Mouse (Mus musculus): ENCODE measurements at regions not wholly inside any gene's neighbourhood (a gene's known extent, or its start where the extent isn't known, plus 50 kb on each side); places are given as distances from the start of the nearest gene placed in this dataset.
"Not testable (repeated sequence)": the region's sequence is repeated elsewhere in the genome, so short reads cannot be mapped to it uniquely, and the experiment has no call there.

DNA sequence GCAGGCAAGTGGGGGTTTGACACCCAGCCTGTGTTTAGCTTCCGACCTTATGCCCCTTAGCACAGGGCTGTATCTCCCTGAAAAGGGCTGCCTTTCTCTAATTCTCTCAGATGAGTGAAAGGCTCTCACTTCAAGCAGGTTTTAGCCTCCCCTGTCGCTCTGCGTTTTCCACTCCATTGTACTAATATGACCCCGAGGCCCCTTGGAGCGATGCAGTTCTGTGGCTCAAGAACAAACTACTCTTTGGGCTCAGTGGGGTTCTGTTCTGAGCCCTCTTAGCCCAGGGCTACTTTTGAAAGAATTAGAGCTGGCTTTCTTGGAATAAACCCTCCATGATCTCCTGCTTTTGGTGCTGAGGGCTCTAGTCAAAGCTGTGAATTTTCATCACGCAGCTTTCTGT, 53.4 kb upstream of the Castor2 start:
- Histone ChIP-seq H3K9ac (no peak overlapping the region), H3K36me3 (no peaks in the 10 kb centered on the region), H3K4me3 (no peak overlapping the region), H3K4me2 (replicated peaks) (no peak overlapping the region), H3K9me3 (replicated peaks) (peaks cover 6% of the 10 kb centered on the region; the same call in 1 of the 2 replicates), H3K4me1 (peaks cover 4% of the 10 kb centered on the region; the same call in 1 of the 2 replicates), H3K27ac (no peak overlapping the region), H3K27me3 (peaks cover 10% of the 10 kb centered on the region; the same call in 1 of the 2 replicates)
- 43% methylated on average over 6 of the region's 6 CpGs for WGBS
- ATAC-seq (ENCODE audit: low FRiP score): no peak

DNA sequence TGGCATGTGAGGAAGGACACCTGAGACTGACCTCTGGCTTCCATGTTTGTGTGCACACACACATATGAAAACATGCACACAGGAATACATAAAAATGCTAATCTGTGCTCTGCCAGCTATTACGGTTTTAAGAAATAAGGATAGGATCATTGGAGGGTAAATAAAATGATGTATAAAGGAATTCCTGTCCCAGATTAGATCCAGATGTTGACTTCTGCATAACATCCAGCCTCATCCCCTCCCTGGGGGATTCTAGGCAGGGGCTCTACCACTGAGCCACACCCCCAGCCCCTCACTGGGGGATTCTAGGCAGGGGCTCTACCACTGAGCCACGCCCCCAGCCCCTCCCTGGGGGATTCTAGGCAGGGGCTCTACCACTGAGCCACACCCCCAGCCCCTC, 56.6 kb upstream of the Castor2 start:
- H3K9ac ChIP-seq; H3K36me3 ChIP-seq; H3K4me1 ChIP-seq; ATAC-seq (ENCODE audit: low FRiP score); H3K4me2 ChIP-seq (replicated peaks); H3K27ac ChIP-seq; H3K27me3 ChIP-seq; H3K4me3 ChIP-seq; H3K9me3 ChIP-seq (replicated peaks): not testable (repeated sequence)
- WGBS: 78% methylated on average over 1 of the region's 2 CpGs

DNA sequence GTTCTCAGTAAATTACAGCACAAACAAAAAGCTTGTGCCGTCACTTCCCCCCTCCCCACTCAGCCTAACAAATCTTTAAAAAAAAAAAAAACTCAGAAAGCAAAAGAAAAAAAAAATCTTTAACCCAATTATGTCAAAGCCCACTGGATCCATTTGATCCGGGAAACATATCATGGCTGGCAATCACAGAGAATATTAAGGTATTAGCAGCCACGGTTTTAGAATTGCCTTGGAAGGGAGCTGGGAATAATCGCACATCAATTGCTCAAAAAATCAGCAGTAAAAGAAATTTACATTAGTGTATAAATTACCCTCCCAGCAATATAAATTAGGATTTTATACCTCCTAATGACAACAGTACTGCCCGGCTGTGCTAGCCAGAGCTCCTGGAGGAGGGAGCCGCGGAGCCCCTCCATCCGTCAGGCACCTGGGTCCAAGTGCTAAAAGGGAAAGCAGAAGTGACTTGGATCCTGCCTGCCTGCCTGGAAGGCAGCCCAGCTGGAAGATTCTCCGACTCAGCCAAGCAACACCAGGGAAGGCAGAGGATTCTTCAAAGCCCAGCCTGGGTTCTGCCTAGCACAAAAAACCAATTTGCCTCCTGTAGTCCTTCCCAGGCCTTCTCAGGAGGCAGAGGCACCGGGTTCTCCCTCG, 72.1 kb upstream of the Castor2 start:
- H3K4me2 ChIP-seq (replicated peaks): no peak overlapping the region; the same call in 1 of the 2 replicates
- H3K27me3 ChIP-seq: no peaks in the 10 kb centered on the region
- no peaks in the 10 kb centered on the region for H3K9me3 ChIP-seq (replicated peaks)
- H3K36me3 ChIP-seq: no peaks in the 10 kb centered on the region
- H3K4me3 ChIP-seq: no peak overlapping the region
- H3K9ac ChIP-seq: no peak overlapping the region
- no peaks in the 10 kb centered on the region for H3K4me1 ChIP-seq
- peak overlapping the region; percentile 66 for H3K27ac ChIP-seq
- ATAC-seq (ENCODE audit: low FRiP score): no peak
- 46% methylated on average over 11 of the region's 11 CpGs for WGBS

DNA sequence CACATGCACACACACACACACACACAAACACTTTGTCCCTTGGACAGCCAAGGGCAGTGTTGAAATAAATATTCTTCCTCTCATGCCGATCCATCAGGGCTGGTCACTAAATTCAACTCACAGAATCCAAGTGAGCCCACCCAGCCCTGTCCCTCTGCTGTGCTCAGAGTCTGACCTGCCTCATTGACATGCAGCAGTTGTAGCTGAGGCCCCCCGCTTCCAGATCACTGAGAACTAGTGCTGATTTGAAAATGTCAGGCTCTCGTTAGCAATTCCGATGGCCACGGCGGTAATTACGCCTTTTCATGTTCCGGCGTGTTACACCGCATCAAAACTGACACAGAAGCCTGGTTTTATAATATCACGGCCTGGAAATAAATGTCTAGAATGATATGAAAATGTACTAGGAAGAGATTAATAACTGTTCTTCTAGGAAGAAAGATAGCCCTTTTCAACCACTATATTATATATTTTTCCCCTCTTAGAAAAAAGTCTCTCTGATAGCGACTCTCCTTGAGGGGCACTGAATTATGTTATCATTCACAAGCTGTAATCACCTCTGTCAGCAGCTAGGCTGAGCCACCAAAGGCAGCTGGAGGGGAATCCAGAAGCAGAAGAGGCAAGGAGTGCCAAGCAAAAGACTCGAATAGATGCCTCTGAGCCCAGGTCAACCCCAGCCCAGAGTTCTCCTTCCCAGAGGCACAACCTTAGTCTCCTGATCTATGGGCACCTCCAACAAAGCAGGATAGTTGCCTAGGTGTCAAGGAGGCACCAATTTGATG, 79.7 kb upstream of the Castor2 start:
- WGBS: 51% methylated on average over 13 of the region's 13 CpGs

DNA sequence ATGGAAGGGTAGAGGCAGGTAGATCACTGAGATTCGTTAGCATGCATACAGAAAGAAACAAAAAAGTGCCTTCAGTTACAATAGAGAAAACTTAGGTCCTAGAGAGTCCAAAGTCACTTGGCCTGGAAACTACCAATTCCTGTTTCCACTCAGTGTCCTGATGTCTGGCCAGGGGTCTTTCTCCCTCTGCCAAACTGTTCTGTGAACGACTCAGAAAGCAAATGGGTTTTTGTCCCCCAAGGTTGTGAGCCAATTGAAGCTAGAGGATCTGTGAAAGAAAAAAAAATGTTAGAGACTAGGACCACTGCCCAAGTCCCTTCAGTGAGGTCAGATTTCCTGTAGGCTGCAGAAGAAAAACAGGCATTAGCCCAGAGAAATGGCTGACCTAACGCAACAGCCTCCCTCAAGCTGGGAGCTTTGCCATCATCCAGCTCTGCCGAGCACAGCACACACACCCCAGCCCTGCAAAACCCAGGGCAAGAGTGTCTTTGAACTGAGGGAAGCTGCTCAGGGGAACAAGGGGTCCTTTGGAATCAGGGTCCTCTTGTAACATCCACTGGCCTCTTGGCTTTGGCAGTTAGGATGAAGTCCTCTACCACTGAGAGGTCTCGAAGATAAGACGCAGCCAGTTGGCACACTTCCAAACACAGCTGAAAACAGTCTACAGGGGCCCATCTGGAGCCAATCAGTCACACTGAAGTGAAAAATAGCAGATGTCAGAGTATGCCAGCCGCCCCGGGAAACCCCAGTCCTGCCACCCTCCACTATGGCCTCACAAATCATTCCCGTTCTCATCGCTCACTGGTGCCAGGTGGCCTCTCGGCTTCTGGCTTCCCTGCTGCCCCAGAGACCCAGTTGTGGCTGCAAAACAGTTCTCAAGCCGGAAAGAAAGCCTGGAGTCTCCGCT, 85.0 kb upstream of the Castor2 start:
- Histone ChIP-seq H3K27me3 (peaks cover 5% of the 10 kb centered on the region; the same call in 1 of the 2 replicates), H3K4me3 (no peak overlapping the region), H3K4me2 (replicated peaks) (peak overlapping the region; percentile 21; the same call in 1 of the 2 replicates), H3K36me3 (no peaks in the 10 kb centered on the region), H3K9me3 (replicated peaks) (no peaks in the 10 kb centered on the region), H3K9ac (no peak overlapping the region), H3K4me1 (peaks cover 29% of the 10 kb centered on the region), H3K27ac (peak overlapping the region; percentile 74)
- 25% methylated on average over 13 of the region's 13 CpGs for WGBS
- ATAC-seq (ENCODE audit: low FRiP score): peak; percentile 88

More for the DNA sequence above, 79.7 kb upstream of the Castor2 start:
- Histone ChIP-seq H3K4me2 (replicated peaks) (peak overlapping the region; percentile 22; the same call in 1 of the 2 replicates), H3K27ac (peak overlapping the region; percentile 41), H3K9ac (no peak overlapping the region), H3K9me3 (replicated peaks) (0 out of 2 replicates have a peak, but pooled peaks cover 3% of the 10 kb centered on the region), H3K27me3 (no peaks in the 10 kb centered on the region), H3K4me1 (peaks cover 20% of the 10 kb centered on the region), H3K4me3 (no peak overlapping the region), H3K36me3 (no peaks in the 10 kb centered on the region)
- peak; percentile 76 for ATAC-seq (ENCODE audit: low FRiP score)

DNA sequence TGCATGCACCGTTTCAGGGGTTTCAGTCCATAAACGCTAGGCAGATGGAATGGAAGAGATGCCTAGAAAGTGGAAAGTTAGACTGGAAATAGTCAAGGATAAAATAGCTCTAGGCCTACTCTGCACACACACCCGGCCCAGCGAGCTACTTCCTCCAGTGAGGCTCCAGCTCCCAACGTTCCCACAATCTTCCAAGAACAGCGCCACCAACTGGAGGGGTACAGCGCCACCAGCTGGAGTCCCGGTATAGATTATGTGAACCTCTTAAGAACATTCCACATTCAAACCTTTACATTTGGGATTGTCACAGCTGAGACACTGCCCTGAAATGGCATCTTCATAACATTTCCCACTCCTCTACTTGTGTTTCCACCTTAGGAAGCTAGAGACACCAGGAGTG, 86.3 kb upstream of the Castor2 start:
- Histone ChIP-seq H3K9me3 (replicated peaks) (no peaks in the 10 kb centered on the region), H3K4me1 (peaks cover 24% of the 10 kb centered on the region), H3K4me3 (no peak overlapping the region), H3K9ac (no peak overlapping the region), H3K4me2 (replicated peaks) (no peak overlapping the region), H3K36me3 (no peaks in the 10 kb centered on the region), H3K27ac (no peak overlapping the region), H3K27me3 (peaks cover 8% of the 10 kb centered on the region; the same call in 1 of the 2 replicates)
- no peak for ATAC-seq (ENCODE audit: low FRiP score)
- WGBS: 85% methylated on average over 8 of the region's 8 CpGs

DNA sequence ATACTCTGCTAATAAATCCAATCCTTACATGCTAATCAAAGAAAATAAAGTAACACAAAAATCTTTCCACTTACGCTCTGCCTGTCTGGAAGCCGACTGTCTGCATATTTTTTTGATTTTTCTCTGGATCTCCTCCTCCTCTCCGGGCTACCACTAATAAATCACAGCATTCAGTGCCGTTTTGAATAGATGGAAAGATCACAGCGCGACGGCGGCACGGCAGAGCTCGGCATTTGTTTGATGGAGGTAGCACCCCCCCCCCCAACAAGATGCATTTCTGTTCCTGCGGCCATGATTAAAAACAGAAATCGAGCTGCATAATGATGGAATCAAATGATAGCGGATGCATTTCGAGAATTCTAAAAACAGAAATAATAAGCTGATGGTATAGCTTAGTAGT, 89.7 kb upstream of the Castor2 start:
- no peak overlapping the region for H3K9ac ChIP-seq
- ATAC-seq (ENCODE audit: low FRiP score): no peak
- H3K4me2 ChIP-seq (replicated peaks): no peak overlapping the region
- H3K36me3 ChIP-seq: no peaks in the 10 kb centered on the region
- H3K27ac ChIP-seq: no peak overlapping the region
- peaks cover 8% of the 10 kb centered on the region; the same call in 1 of the 2 replicates for H3K27me3 ChIP-seq
- peaks cover 22% of the 10 kb centered on the region for H3K4me1 ChIP-seq
- WGBS: 53% methylated on average over 14 of the region's 14 CpGs
- no peaks in the 10 kb centered on the region for H3K9me3 ChIP-seq (replicated peaks)
- no peak overlapping the region for H3K4me3 ChIP-seq

DNA sequence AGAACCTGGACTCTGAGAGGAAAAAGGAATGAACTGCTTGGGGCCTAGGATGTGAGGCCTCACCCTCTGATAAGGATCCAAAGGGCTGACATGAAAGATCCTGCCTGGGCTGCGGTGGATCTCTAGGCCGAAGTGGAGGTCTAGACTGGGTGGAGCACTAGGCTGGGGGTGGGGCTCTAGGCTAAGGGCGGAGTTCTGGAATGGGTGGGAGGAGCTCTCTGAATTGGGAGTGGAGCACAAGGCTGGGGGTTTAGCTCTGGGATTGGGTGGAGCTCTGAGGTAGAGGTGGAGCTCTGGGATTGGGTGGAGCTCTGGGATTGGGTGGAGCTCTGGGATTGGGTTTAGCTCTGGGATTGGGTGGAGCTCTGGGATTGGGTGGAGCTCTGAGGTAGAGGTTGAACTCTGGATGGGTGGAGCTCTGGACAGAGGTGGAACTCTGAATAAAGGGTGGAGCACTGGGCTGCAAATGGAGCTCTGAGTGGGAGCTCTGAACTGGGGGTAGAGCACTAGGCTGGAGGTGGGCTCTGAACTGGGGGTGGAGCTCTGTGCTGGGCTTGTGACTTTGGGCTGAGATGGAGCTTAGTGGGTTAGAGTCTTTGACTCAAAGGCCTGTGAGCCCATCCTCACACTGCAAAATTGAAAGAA, 92.3 kb upstream of the Castor2 start:
- H3K4me3 ChIP-seq: no peak overlapping the region
- peak; percentile 69 for ATAC-seq (ENCODE audit: low FRiP score)
- no peak overlapping the region for H3K4me2 ChIP-seq (replicated peaks)
- H3K9ac ChIP-seq: no peak overlapping the region
- no peaks in the 10 kb centered on the region for H3K9me3 ChIP-seq (replicated peaks)
- peaks cover 11% of the 10 kb centered on the region; the same call in 1 of the 2 replicates for H3K4me1 ChIP-seq
- H3K36me3 ChIP-seq: no peaks in the 10 kb centered on the region
- H3K27me3 ChIP-seq: peaks cover 8% of the 10 kb centered on the region; the same call in 1 of the 2 replicates
- peak overlapping the region; percentile 23; the same call in 1 of the 2 replicates for H3K27ac ChIP-seq
- 31% methylated on average over 3 of the region's 3 CpGs for WGBS

DNA sequence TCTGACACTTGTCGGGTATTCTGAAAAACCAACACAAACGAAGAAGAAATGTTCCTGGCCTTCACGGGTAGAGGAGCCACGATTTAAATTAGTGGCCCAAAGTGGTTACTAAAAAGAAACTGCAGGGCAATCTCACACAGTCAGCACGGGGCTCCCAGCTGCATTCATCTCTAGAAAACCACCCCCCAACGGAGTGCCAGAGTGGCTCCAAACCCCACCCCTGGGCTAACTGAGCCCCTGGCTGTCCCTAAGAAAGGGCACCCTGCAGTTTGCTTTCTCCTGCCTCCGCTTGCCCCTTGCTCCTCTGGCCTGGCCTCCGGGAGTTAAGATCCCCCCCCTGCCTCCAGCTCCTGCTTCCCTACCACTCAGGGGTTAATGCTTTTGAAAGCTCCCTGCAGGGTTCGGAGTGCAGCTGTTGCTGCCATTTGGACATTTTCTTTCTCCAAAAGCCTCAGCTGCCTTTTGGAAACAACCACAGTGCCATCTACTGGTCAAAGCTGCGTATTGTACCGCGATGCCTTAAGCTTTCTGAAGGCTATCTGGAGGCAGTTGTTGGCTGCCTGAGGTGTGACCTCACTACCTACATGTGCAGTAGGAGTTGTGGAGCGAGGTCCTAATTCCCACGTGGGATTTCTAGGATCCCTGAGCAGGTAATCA, 92.9 kb upstream of the Castor2 start:
- Histone ChIP-seq H3K4me3 (no peak overlapping the region), H3K36me3 (no peaks in the 10 kb centered on the region), H3K27me3 (peaks cover 8% of the 10 kb centered on the region; the same call in 1 of the 2 replicates), H3K27ac (peak overlapping the region; percentile 64), H3K9ac (no peak overlapping the region), H3K9me3 (replicated peaks) (no peaks in the 10 kb centered on the region), H3K4me2 (replicated peaks) (peak overlapping the region; percentile 47), H3K4me1 (peaks cover 11% of the 10 kb centered on the region; the same call in 1 of the 2 replicates)
- ATAC-seq (ENCODE audit: low FRiP score): peak; percentile 86
- 2% methylated on average over 14 of the region's 14 CpGs for WGBS

DNA sequence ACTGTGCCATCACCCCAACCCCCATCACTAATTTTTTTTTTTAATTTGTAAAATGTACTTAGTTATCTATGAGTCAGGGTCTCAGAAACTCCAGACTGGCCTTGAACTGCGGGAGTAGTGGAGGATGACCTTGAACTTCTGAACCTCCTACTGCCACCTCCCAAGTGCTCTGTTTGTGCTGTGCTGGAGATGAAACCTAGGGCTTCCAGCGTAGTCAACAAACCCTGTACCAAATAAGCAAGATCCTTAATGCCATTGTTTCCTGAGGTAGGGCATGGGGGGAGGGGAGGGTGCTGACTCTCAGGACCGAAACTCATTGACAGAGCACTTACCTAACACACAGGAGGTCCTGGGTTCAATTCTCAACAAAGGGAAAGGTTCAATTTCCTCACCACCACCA, 93.5 kb upstream of the Castor2 start:
- Histone ChIP-seq H3K27me3 (peaks cover 4% of the 10 kb centered on the region; the same call in 1 of the 2 replicates), H3K27ac (peak overlapping the region; percentile 64; the same call in 1 of the 2 replicates), H3K4me1 (peaks cover 11% of the 10 kb centered on the region; the same call in 1 of the 2 replicates), H3K36me3 (no peaks in the 10 kb centered on the region), H3K4me3 (no peak overlapping the region), H3K9me3 (replicated peaks) (no peaks in the 10 kb centered on the region), H3K4me2 (replicated peaks) (no peak overlapping the region), H3K9ac (no peak overlapping the region)
- WGBS: 31% methylated on average over 3 of the region's 3 CpGs
- no peak for ATAC-seq (ENCODE audit: low FRiP score)

DNA sequence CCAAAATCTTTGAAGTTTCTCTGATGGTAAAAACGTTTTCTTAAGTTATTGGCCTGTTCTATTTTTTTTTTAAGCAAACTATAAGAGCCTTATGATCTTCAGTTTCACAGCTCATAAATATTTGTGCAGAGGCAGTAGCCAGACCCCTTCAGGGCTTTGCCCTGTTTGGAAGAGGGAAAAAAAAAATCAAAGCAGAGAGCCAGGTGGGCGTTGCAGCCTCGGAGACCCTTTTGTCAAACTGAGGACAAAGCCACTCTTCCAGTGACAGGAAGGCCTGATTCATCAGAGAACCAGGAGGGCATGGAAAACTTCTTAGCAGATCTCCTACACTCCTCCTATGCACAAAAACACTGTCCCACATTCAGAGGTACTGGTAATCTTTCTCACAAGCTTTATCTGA, 99.4 kb upstream of the Castor2 start:
- H3K27me3 ChIP-seq: no peaks in the 10 kb centered on the region
- H3K9ac ChIP-seq: no peak overlapping the region
- H3K4me1 ChIP-seq: peaks cover 13% of the 10 kb centered on the region
- no peak overlapping the region for H3K4me2 ChIP-seq (replicated peaks)
- H3K27ac ChIP-seq: peak overlapping the region; percentile 60
- ATAC-seq (ENCODE audit: low FRiP score): no peak
- no peak overlapping the region for H3K4me3 ChIP-seq
- no peaks in the 10 kb centered on the region for H3K9me3 ChIP-seq (replicated peaks)
- WGBS: 2% methylated on average over 3 of the region's 3 CpGs
- H3K36me3 ChIP-seq: no peaks in the 10 kb centered on the region
